Mouse (Mus musculus): ENCODE measurements around the gene Tenm1. TPM values are rescaled to one million over a fixed set of nuclear protein-coding genes. Genes with fewer than 3 reads are reported as not detected.

Tenm1 gene
- total RNA-seq, 1 experiment = 1.6 TPM

- in situ Hi-C loops (cut with MboI; ENCODE audit: low sequenced_read_pairs in 2 of 2, unreplicated experiment in 2 of 2) = no loop called here
- TF ChIP-seq CHD2 (IDR thresholded peaks at IDR 0.05; ENCODE audit: low read depth, low read length) (no peak), ZC3H11A (IDR thresholded peaks at IDR 0.05; ENCODE audit: borderline replicate concordance, low read depth, low read length) (no peak), ZNF384 (IDR thresholded peaks at IDR 0.05; ENCODE audit: low read depth, low read length) (no peak), HCFC1 (IDR thresholded peaks at IDR 0.05; ENCODE audit: borderline replicate concordance, insufficient read depth, low read length) (no peak), MAFK (IDR thresholded peaks at IDR 0.05; ENCODE audit: insufficient read depth, low read depth, low read length) (no peak)
- Histone ChIP-seq H3K4me1 (ENCODE audit: control insufficient read depth in 2 of 2, insufficient read depth in 2 of 2, low read length in 2 of 2, poor library complexity in 1 of 2) (no peaks in the 10 kb centered on the region), H3K4me3 (ENCODE audit: insufficient read depth in 1 of 2, low read depth in 1 of 2, low read length in 2 of 2, poor library complexity in 1 of 2, severe bottlenecking in 1 of 2) (peak overlapping the region; percentile 44 to 69), H3K9me3 (ENCODE audit: control insufficient read depth, insufficient read depth, low read depth, low read length) (no peaks in the 10 kb centered on the region), H3K27ac (ENCODE audit: insufficient read depth, low read depth, low read length, poor library complexity, severe bottlenecking) (no peak overlapping the region), H3K9ac (ENCODE audit: insufficient read depth, low read depth, low read length, poor library complexity, severe bottlenecking) (peak overlapping the region; percentile 42; the same call in 1 of the 2 replicates), H3K36me3 (ENCODE audit: control insufficient read depth, insufficient read depth, low read length, poor library complexity, severe bottlenecking) (no peaks in the 10 kb centered on the region)
- DNase-seq (ENCODE audit: low read depth, low spot score) = no peak
These were observed 963 bp downstream of the Tenm1 start for GRCm38 (mm10) chrX:43427961-43428365.

- H3K9me3 ChIP-seq (ENCODE audit: control insufficient read depth, insufficient read depth, low read depth, low read length) = no peaks in the 10 kb centered on the region
- in situ Hi-C loops (cut with MboI; ENCODE audit: low sequenced_read_pairs in 2 of 2, unreplicated experiment in 2 of 2) = no loop called here
- peak overlapping the region in 1 of 2 experiments; percentile 21; a peak in 1 of 4 replicates for H3K4me3 ChIP-seq (ENCODE audit: insufficient read depth in 1 of 2, low read depth in 1 of 2, low read length in 2 of 2, poor library complexity in 1 of 2, severe bottlenecking in 1 of 2)
- TF ChIP-seq CHD2 (IDR thresholded peaks at IDR 0.05; ENCODE audit: low read depth, low read length) (no peak), HCFC1 (IDR thresholded peaks at IDR 0.05; ENCODE audit: borderline replicate concordance, insufficient read depth, low read length) (no peak), MAFK (IDR thresholded peaks at IDR 0.05; ENCODE audit: insufficient read depth, low read depth, low read length) (no peak), ZNF384 (IDR thresholded peaks at IDR 0.05; ENCODE audit: low read depth, low read length) (no peak), ZC3H11A (IDR thresholded peaks at IDR 0.05; ENCODE audit: borderline replicate concordance, low read depth, low read length) (no peak)
- no peaks in the 10 kb centered on the region for H3K36me3 ChIP-seq (ENCODE audit: control insufficient read depth, insufficient read depth, low read length, poor library complexity, severe bottlenecking)
- no peaks in the 10 kb centered on the region for H3K4me1 ChIP-seq (ENCODE audit: control insufficient read depth in 2 of 2, insufficient read depth in 2 of 2, low read length in 2 of 2, poor library complexity in 1 of 2)
- no peak for DNase-seq (ENCODE audit: low read depth, low spot score)
- H3K9ac ChIP-seq (ENCODE audit: insufficient read depth, low read depth, low read length, poor library complexity, severe bottlenecking) = no peak overlapping the region
- no peak overlapping the region for H3K27ac ChIP-seq (ENCODE audit: insufficient read depth, low read depth, low read length, poor library complexity, severe bottlenecking)
These were observed 1.8 kb downstream of the Tenm1 start for GRCm38 (mm10) chrX:43427111-43427510.

- in situ Hi-C loops (cut with MboI; ENCODE audit: low sequenced_read_pairs in 2 of 2, unreplicated experiment in 2 of 2) = no loop called here
- H3K4me1 ChIP-seq (ENCODE audit: control insufficient read depth in 2 of 2, insufficient read depth in 2 of 2, low read length in 2 of 2, poor library complexity in 1 of 2) = no peaks in the 10 kb centered on the region
These were observed 31.0 kb downstream of the Tenm1 start for GRCm38 (mm10) chrX:43397957-43398356.

GRCm38 (mm10) chrX:43388106-43388505 is 40.8 kb downstream of the Tenm1 start:
- in situ Hi-C loops (cut with MboI; ENCODE audit: low sequenced_read_pairs in 2 of 2, unreplicated experiment in 2 of 2) = no loop called here
- H3K9me3 ChIP-seq (ENCODE audit: control insufficient read depth, insufficient read depth, low read depth, low read length) = no peaks in the 10 kb centered on the region
- H3K36me3 ChIP-seq (ENCODE audit: control insufficient read depth, insufficient read depth, low read length, poor library complexity, severe bottlenecking) = no peaks in the 10 kb centered on the region
- TF ChIP-seq HCFC1 (IDR thresholded peaks at IDR 0.05; ENCODE audit: borderline replicate concordance, insufficient read depth, low read length) (no peak), MAFK (IDR thresholded peaks at IDR 0.05; ENCODE audit: insufficient read depth, low read depth, low read length) (no peak), CHD2 (IDR thresholded peaks at IDR 0.05; ENCODE audit: low read depth, low read length) (no peak), ZNF384 (IDR thresholded peaks at IDR 0.05; ENCODE audit: low read depth, low read length) (no peak), ZC3H11A (IDR thresholded peaks at IDR 0.05; ENCODE audit: borderline replicate concordance, low read depth, low read length) (no peak)
- H3K9ac ChIP-seq (ENCODE audit: insufficient read depth, low read depth, low read length, poor library complexity, severe bottlenecking) = no peak overlapping the region
- DNase-seq (ENCODE audit: low read depth, low spot score) = no peak
- H3K4me1 ChIP-seq (ENCODE audit: control insufficient read depth in 2 of 2, insufficient read depth in 2 of 2, low read length in 2 of 2, poor library complexity in 1 of 2) = no peaks in the 10 kb centered on the region
- H3K27ac ChIP-seq (ENCODE audit: insufficient read depth, low read depth, low read length, poor library complexity, severe bottlenecking) = no peak overlapping the region
- no peak overlapping the region for H3K4me3 ChIP-seq (ENCODE audit: insufficient read depth in 1 of 2, low read depth in 1 of 2, low read length in 2 of 2, poor library complexity in 1 of 2, severe bottlenecking in 1 of 2)

More at GRCm38 (mm10) chrX:43397957-43398356, 31.0 kb downstream of the Tenm1 start:
- TF ChIP-seq CHD2 (IDR thresholded peaks at IDR 0.05; ENCODE audit: low read depth, low read length) (no peak), HCFC1 (IDR thresholded peaks at IDR 0.05; ENCODE audit: borderline replicate concordance, insufficient read depth, low read length) (no peak), ZNF384 (IDR thresholded peaks at IDR 0.05; ENCODE audit: low read depth, low read length) (no peak), MAFK (IDR thresholded peaks at IDR 0.05; ENCODE audit: insufficient read depth, low read depth, low read length) (no peak), ZC3H11A (IDR thresholded peaks at IDR 0.05; ENCODE audit: borderline replicate concordance, low read depth, low read length) (no peak)
- H3K4me3 ChIP-seq (ENCODE audit: insufficient read depth in 1 of 2, low read depth in 1 of 2, low read length in 2 of 2, poor library complexity in 1 of 2, severe bottlenecking in 1 of 2) = no peak overlapping the region
- H3K27ac ChIP-seq (ENCODE audit: insufficient read depth, low read depth, low read length, poor library complexity, severe bottlenecking) = no peak overlapping the region
- no peak for DNase-seq (ENCODE audit: low read depth, low spot score)
- H3K9ac ChIP-seq (ENCODE audit: insufficient read depth, low read depth, low read length, poor library complexity, severe bottlenecking) = no peak overlapping the region
- no peaks in the 10 kb centered on the region for H3K36me3 ChIP-seq (ENCODE audit: control insufficient read depth, insufficient read depth, low read length, poor library complexity, severe bottlenecking)
- no peaks in the 10 kb centered on the region for H3K9me3 ChIP-seq (ENCODE audit: control insufficient read depth, insufficient read depth, low read depth, low read length)

GRCm38 (mm10) chrX:43372526-43372925 is 56.4 kb downstream of the Tenm1 start:
- Histone ChIP-seq H3K9me3 (ENCODE audit: control insufficient read depth, insufficient read depth, low read depth, low read length) (no peaks in the 10 kb centered on the region), H3K4me3 (ENCODE audit: insufficient read depth in 1 of 2, low read depth in 1 of 2, low read length in 2 of 2, poor library complexity in 1 of 2, severe bottlenecking in 1 of 2) (no peak overlapping the region), H3K27ac (ENCODE audit: insufficient read depth, low read depth, low read length, poor library complexity, severe bottlenecking) (no peak overlapping the region), H3K36me3 (ENCODE audit: control insufficient read depth, insufficient read depth, low read length, poor library complexity, severe bottlenecking) (no peaks in the 10 kb centered on the region), H3K9ac (ENCODE audit: insufficient read depth, low read depth, low read length, poor library complexity, severe bottlenecking) (no peak overlapping the region), H3K4me1 (ENCODE audit: control insufficient read depth in 2 of 2, insufficient read depth in 2 of 2, low read length in 2 of 2, poor library complexity in 1 of 2) (no peaks in the 10 kb centered on the region)
- TF ChIP-seq CHD2 (IDR thresholded peaks at IDR 0.05; ENCODE audit: low read depth, low read length) = no peak
- no peak for TF ChIP-seq HCFC1 (IDR thresholded peaks at IDR 0.05; ENCODE audit: borderline replicate concordance, insufficient read depth, low read length)
- no peak for TF ChIP-seq ZC3H11A (IDR thresholded peaks at IDR 0.05; ENCODE audit: borderline replicate concordance, low read depth, low read length)
- no peak for TF ChIP-seq MAFK (IDR thresholded peaks at IDR 0.05; ENCODE audit: insufficient read depth, low read depth, low read length)
- TF ChIP-seq ZNF384 (IDR thresholded peaks at IDR 0.05; ENCODE audit: low read depth, low read length) = no peak
- in situ Hi-C loops (cut with MboI; ENCODE audit: low sequenced_read_pairs in 2 of 2, unreplicated experiment in 2 of 2) = no loop called here
- DNase-seq (ENCODE audit: low read depth, low spot score) = peak; percentile 9
